Mouse (Mus musculus): ENCODE measurements around the gene Cdon. TPM values are rescaled to one million over a fixed set of nuclear protein-coding genes. Genes with fewer than 3 reads are reported as not detected.

Gene Cdon
- polyA plus RNA-seq, 1 experiment from 2014 or later, result 15.0 TPM

- no peak overlapping the region for H3K9ac ChIP-seq (replicated peaks)
- H3K27me3 ChIP-seq, result no peaks in the 10 kb centered on the region
- no peak overlapping the region for H3K4me3 ChIP-seq
- H3K4me1 ChIP-seq, result peaks cover 20% of the 10 kb centered on the region
- no peaks in the 10 kb centered on the region for H3K9me3 ChIP-seq
- H3K36me3 ChIP-seq, result peaks cover 9% of the 10 kb centered on the region
- H3K4me2 ChIP-seq (replicated peaks), result no peak overlapping the region
- H3K27ac ChIP-seq (replicated peaks), result peak overlapping the region; percentile 66
- WGBS, result 18% methylated on average over 8 of the region's 8 CpGs
- peak; percentile 81 for ATAC-seq (replicated peaks)
These were observed 87.3 kb downstream of the Cdon start for GRCm38 (mm10) chr9:35508234-35508633.

- H3K4me3 ChIP-seq, result no peak overlapping the region
- no peaks in the 10 kb centered on the region for H3K27me3 ChIP-seq
- no peaks in the 10 kb centered on the region for H3K9me3 ChIP-seq
- no peaks in the 10 kb centered on the region for H3K36me3 ChIP-seq
- no peak overlapping the region for H3K4me2 ChIP-seq (replicated peaks)
- no peak for ATAC-seq (replicated peaks)
- H3K9ac ChIP-seq (replicated peaks), result no peak overlapping the region
- WGBS, result 91% methylated on average over 4 of the region's 4 CpGs
- no peak overlapping the region for H3K27ac ChIP-seq (replicated peaks)
- H3K4me1 ChIP-seq, result no peaks in the 10 kb centered on the region
These were observed 93.0 kb downstream of the Cdon start for GRCm38 (mm10) chr9:35513900-35514299.

- H3K4me1 ChIP-seq, result no peaks in the 10 kb centered on the region
- no peak for ATAC-seq (replicated peaks)
- H3K4me3 ChIP-seq, result no peak overlapping the region
- H3K36me3 ChIP-seq, result no peaks in the 10 kb centered on the region
- no peaks in the 10 kb centered on the region for H3K27me3 ChIP-seq
- no peak overlapping the region for H3K9ac ChIP-seq (replicated peaks)
- H3K27ac ChIP-seq (replicated peaks), result no peak overlapping the region
- no peak overlapping the region for H3K4me2 ChIP-seq (replicated peaks)
- WGBS, result 88% methylated on average over 5 of the region's 5 CpGs
- H3K9me3 ChIP-seq, result no peaks in the 10 kb centered on the region
These were observed 95.3 kb downstream of the Cdon start for GRCm38 (mm10) chr9:35516182-35516581.

DNA sequence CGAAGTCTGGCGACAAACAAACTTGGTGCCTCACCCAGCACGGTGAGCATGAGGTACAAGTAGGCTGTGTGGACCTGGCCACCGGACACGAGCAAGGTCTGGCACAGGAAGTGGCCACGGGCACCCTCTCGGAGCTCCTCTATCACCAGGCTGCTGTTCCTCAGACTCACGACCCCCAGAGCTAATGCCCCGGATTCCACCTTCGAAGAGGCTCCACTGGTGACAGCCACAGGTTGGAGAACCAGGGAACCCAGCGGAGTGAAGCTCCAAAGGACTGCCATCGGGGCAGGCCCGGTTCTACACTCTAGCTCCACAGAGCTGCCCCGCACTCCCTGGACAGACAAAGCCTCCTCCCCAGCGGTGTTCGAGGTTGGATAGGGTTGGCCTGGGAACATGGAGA lies 95.8 kb downstream of the Cdon start:
- H3K27ac ChIP-seq (replicated peaks), result no peak overlapping the region
- H3K36me3 ChIP-seq, result no peaks in the 10 kb centered on the region
- no peak for ATAC-seq (replicated peaks)
- H3K4me1 ChIP-seq, result no peaks in the 10 kb centered on the region
- WGBS, result 91% methylated on average over 16 of the region's 16 CpGs
- H3K9me3 ChIP-seq, result no peaks in the 10 kb centered on the region
- H3K4me2 ChIP-seq (replicated peaks), result no peak overlapping the region
- no peaks in the 10 kb centered on the region for H3K27me3 ChIP-seq
- H3K9ac ChIP-seq (replicated peaks), result no peak overlapping the region
- H3K4me3 ChIP-seq, result no peak overlapping the region

DNA sequence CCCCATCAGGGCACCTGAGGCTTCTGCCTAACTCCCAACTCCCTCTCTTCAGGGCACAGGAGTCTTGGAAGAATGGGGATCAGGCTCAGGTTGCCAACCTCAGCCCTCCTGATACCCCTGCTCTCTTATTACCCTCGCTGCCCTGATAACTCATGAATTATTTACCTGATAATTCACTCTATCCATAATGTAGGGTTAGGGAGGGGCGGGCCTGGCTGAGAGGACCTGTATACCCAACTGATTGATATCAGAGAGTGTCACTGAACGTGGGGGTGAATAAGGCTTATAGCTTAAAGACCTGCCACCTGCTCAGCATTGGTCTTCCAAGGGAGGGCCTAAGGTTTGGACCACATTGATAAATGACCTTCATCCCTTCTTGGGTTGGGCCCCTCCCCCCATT lies 97.2 kb downstream of the Cdon start, which contains the start of gene Gm1113:
Gene Gm1113, minus strand, starts transcription at position 101 of the 400 bp plus-strand sequence.
- Histone ChIP-seq H3K9me3 (no peaks in the 10 kb centered on the region), H3K4me2 (replicated peaks) (no peak within 1 kb of the TSS), H3K4me3 (no peak within 1 kb of the TSS), H3K27me3 (no peaks in the 10 kb centered on the region), H3K9ac (replicated peaks) (no peak within 1 kb of the TSS), H3K4me1 (peaks cover 5% of the 10 kb centered on the region), H3K36me3 (no peaks in the 10 kb centered on the region), H3K27ac (replicated peaks) (no peak within 1 kb of the TSS)
- ATAC-seq (replicated peaks), result no peak
- 88% methylated on average over 3 of the region's 3 CpGs for WGBS

DNA sequence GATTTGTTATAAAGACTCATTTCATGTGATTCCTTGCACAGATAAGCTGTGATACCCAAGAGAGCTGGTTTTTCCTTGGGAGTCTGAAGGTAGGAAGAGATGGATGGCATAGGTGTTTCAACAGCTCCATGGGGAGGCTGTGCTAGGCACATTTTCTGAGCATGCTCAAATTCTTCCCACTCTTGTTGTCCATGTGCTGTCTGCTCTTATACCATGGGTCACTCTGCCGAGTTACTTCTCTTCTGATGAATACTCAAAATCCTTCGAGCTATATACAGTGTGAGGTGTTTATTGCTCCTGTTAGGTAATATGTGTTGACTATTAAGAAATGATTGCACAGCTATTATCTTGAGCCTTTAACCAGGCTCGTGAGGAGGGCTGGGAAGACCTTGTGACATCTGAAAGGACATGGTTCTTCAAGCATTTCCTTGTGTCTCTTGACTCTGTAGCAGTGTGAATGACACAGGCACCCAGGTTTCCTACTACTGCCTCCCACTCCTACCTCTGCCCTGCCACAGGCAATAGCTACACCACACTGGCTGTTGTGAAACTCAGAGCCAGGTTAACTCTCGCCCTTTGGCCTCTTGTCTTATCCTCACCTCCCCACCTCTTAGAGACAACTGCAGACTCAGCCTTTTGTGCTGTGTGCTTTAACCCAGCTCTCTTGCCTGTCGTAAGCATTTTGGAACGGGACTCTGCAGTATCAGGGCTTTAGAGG lies 99.9 kb downstream of the Cdon start:
- no peaks in the 10 kb centered on the region for H3K9me3 ChIP-seq
- no peak overlapping the region for H3K4me3 ChIP-seq
- no peak for ATAC-seq (replicated peaks)
- no peak overlapping the region for H3K4me2 ChIP-seq (replicated peaks)
- WGBS, result 85% methylated on average over 6 of the region's 6 CpGs
- no peak overlapping the region for H3K9ac ChIP-seq (replicated peaks)
- no peak overlapping the region for H3K27ac ChIP-seq (replicated peaks)
- no peaks in the 10 kb centered on the region for H3K36me3 ChIP-seq
- H3K27me3 ChIP-seq, result no peaks in the 10 kb centered on the region
- H3K4me1 ChIP-seq, result peaks cover 21% of the 10 kb centered on the region

DNA sequence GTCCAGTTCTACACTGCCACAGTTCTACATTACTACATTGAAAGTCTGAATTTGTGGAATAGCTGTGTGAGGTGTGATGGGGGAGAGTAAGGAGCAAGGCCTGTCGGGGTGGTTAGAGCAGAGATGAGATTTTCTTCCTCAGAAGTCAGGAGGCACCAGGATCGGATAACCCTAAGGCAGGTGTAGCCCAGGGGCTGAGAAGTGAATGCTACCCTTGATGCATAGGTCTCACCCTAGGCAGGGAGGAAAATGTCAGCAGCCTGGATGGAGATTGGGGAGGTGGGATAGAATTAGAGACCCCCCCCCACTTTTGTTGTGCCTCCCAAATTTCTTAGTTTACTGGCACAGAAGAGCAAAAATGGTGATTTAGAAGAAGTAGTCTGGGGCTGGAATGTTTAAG lies 101.3 kb downstream of the Cdon start:
- H3K4me1 ChIP-seq, result peaks cover 21% of the 10 kb centered on the region
- WGBS, result 88% methylated on average over 2 of the region's 2 CpGs
- H3K27ac ChIP-seq (replicated peaks), result no peak overlapping the region
- no peaks in the 10 kb centered on the region for H3K9me3 ChIP-seq
- H3K36me3 ChIP-seq, result no peaks in the 10 kb centered on the region
- no peak for ATAC-seq (replicated peaks)
- no peaks in the 10 kb centered on the region for H3K27me3 ChIP-seq
- H3K9ac ChIP-seq (replicated peaks), result no peak overlapping the region
- H3K4me2 ChIP-seq (replicated peaks), result no peak overlapping the region
- no peak overlapping the region for H3K4me3 ChIP-seq

GRCm38 (mm10) chr9:35522821-35523515 lies 102.0 kb downstream of the Cdon start:
- no peaks in the 10 kb centered on the region for H3K27me3 ChIP-seq
- no peaks in the 10 kb centered on the region for H3K9me3 ChIP-seq
- peak; percentile 23; the same call in 1 of the 2 replicates for ATAC-seq (replicated peaks)
- H3K27ac ChIP-seq (replicated peaks), result peak overlapping the region; percentile 79
- H3K4me1 ChIP-seq, result peaks cover 21% of the 10 kb centered on the region
- no peak overlapping the region for H3K9ac ChIP-seq (replicated peaks)
- H3K4me3 ChIP-seq, result no peak overlapping the region
- H3K4me2 ChIP-seq (replicated peaks), result no peak overlapping the region
- 66% methylated on average over 1 of the region's 1 CpGs for WGBS
- no peaks in the 10 kb centered on the region for H3K36me3 ChIP-seq

GRCm38 (mm10) chr9:35523541-35523940 lies 102.6 kb downstream of the Cdon start:
- peaks cover 21% of the 10 kb centered on the region for H3K4me1 ChIP-seq
- H3K9me3 ChIP-seq, result no peaks in the 10 kb centered on the region
- H3K36me3 ChIP-seq, result no peaks in the 10 kb centered on the region
- H3K4me2 ChIP-seq (replicated peaks), result peak overlapping the region; percentile 23
- H3K27ac ChIP-seq (replicated peaks), result peak overlapping the region; percentile 79
- 7% methylated on average over 5 of the region's 5 CpGs for WGBS
- H3K27me3 ChIP-seq, result no peaks in the 10 kb centered on the region
- H3K4me3 ChIP-seq, result no peak overlapping the region
- ATAC-seq (replicated peaks), result peak; percentile 90
- no peak overlapping the region for H3K9ac ChIP-seq (replicated peaks)

- Histone ChIP-seq H3K27ac (replicated peaks) (peak overlapping the region; percentile 79), H3K4me2 (replicated peaks) (peak overlapping the region; percentile 23)
- WGBS, result 14% methylated on average over 7 of the region's 7 CpGs
These were observed 103.0 kb downstream of the Cdon start for GRCm38 (mm10) chr9:35523941-35524411.

GRCm38 (mm10) chr9:35529141-35529540 lies 108.2 kb downstream of the Cdon start:
- H3K4me1 ChIP-seq, result peaks cover 6% of the 10 kb centered on the region
- no peaks in the 10 kb centered on the region for H3K9me3 ChIP-seq
- H3K4me3 ChIP-seq, result no peak overlapping the region
- H3K36me3 ChIP-seq, result no peaks in the 10 kb centered on the region
- H3K9ac ChIP-seq (replicated peaks), result no peak overlapping the region
- no peak overlapping the region for H3K4me2 ChIP-seq (replicated peaks)
- 67% methylated on average over 3 of the region's 3 CpGs for WGBS
- ATAC-seq (replicated peaks), result no peak
- no peak overlapping the region for H3K27ac ChIP-seq (replicated peaks)
- H3K27me3 ChIP-seq, result no peaks in the 10 kb centered on the region

More at GRCm38 (mm10) chr9:35523941-35524411, 103.0 kb downstream of the Cdon start:
- no peak overlapping the region for H3K9ac ChIP-seq (replicated peaks)
- no peaks in the 10 kb centered on the region for H3K36me3 ChIP-seq
- ATAC-seq (replicated peaks), result peak; percentile 90
- H3K4me1 ChIP-seq, result peaks cover 21% of the 10 kb centered on the region
- H3K4me3 ChIP-seq, result no peak overlapping the region
- no peaks in the 10 kb centered on the region for H3K9me3 ChIP-seq
- H3K27me3 ChIP-seq, result no peaks in the 10 kb centered on the region

- 13% methylated on average over 1 of the region's 1 CpGs for WGBS
These were observed 108.9 kb downstream of the Cdon start for GRCm38 (mm10) chr9:35529796-35530195.

More at GRCm38 (mm10) chr9:35529796-35530195, 108.9 kb downstream of the Cdon start:
- H3K4me2 ChIP-seq (replicated peaks), result no peak overlapping the region
- ATAC-seq (replicated peaks), result no peak
- no peaks in the 10 kb centered on the region for H3K27me3 ChIP-seq
- H3K36me3 ChIP-seq, result no peaks in the 10 kb centered on the region
- no peak overlapping the region for H3K4me3 ChIP-seq
- no peaks in the 10 kb centered on the region for H3K9me3 ChIP-seq
- no peak overlapping the region for H3K9ac ChIP-seq (replicated peaks)
- no peaks in the 10 kb centered on the region for H3K4me1 ChIP-seq
- H3K27ac ChIP-seq (replicated peaks), result no peak overlapping the region

All from forebrain, embryonic 15.5 days (tissue).